ENCODE assay signal across 12 mouse cellular contexts in genomic region chr16:44478767-44479166, GRCm38 (mm10).
DNase-seq lines count a peak whose midpoint lies in the region; ATAC-seq and TF ChIP-seq lines count a peak whose summit lies in the region.
"Had no signal": no experiment of that assay in that cellular context is flagged by ENCODE, and none has a peak within 500 bp of the region (broad histone marks: within the 10 kb centered on the region; RNA-seq: fewer than 3 reads in every experiment).

No protein-coding gene starts in this region.

- H3K4me2 ChIP-seq in heart, embryonic 12.5 days, result peak overlapping the region; percentile 54
- no peak overlapping the region for H3K4me2 ChIP-seq in lung, embryonic 14.5 days
- H3K4me2 ChIP-seq in embryonic facial prominence, embryonic 13.5 days, result peak overlapping the region; percentile 20; the same call in 1 of the 2 replicates
- peak overlapping the region; percentile 4; the same call in 1 of the 2 replicates for H3K4me2 ChIP-seq in midbrain, embryonic 15.5 days

- WGBS in heart, embryonic 12.5 days, result 33% methylated on average over 18 of the region's 18 CpGs
- 34% methylated on average over 18 of the region's 18 CpGs for WGBS in lung, embryonic 14.5 days
- 30% methylated on average over 18 of the region's 18 CpGs for WGBS in lung, adult 2 months
- WGBS in embryonic facial prominence, embryonic 13.5 days, result 52% methylated on average over 18 of the region's 18 CpGs
- WGBS in midbrain, embryonic 15.5 days, result 51% methylated on average over 18 of the region's 18 CpGs

- no peak overlapping the region for H3K27ac ChIP-seq in heart, embryonic 12.5 days (ENCODE audit: poor library complexity, severe bottlenecking)
- no peak overlapping the region for H3K27ac ChIP-seq in lung, embryonic 14.5 days (ENCODE audit: low read depth)
- H3K27ac ChIP-seq in embryonic facial prominence, embryonic 13.5 days, result no peak overlapping the region
- no peak overlapping the region for H3K27ac ChIP-seq in midbrain, embryonic 15.5 days

- ATAC-seq in heart, embryonic 12.5 days (ENCODE audit: insufficient number of reproducible peaks, low FRiP score), result no peak
- ATAC-seq in lung, embryonic 14.5 days (ENCODE audit: insufficient read depth), result 0 out of 2 replicates have a peak, but pooled peaks have one; percentile 3
- no peak for ATAC-seq in embryonic facial prominence, embryonic 13.5 days (ENCODE audit: insufficient number of reproducible peaks, insufficient read depth, low FRiP score, low TSS enrichment, low read depth)
- no peak for ATAC-seq in midbrain, embryonic 15.5 days (replicated peaks)

- H3K27me3 ChIP-seq in heart, embryonic 12.5 days (replicated peaks), result no peaks in the 10 kb centered on the region
- no peaks in the 10 kb centered on the region for H3K27me3 ChIP-seq in lung, embryonic 14.5 days (ENCODE audit: insufficient read depth, low read length)
- H3K27me3 ChIP-seq in embryonic facial prominence, embryonic 13.5 days, result no peaks in the 10 kb centered on the region
- H3K27me3 ChIP-seq in midbrain, embryonic 15.5 days (replicated peaks), result no peaks in the 10 kb centered on the region

- DNase-seq in heart, adult 11 months, result no peak
- peak; percentile 55 for DNase-seq in lung, embryonic 14.5 days
- DNase-seq in lung, adult 2 months, result no peak
- DNase-seq in adrenal gland, adult 8-10 months, result no peak
- no peak for DNase-seq in frontal cortex, adult 2 months (ENCODE audit: extremely low spot score in 1 of 2, low spot score in 1 of 2)
- DNase-seq: adrenal gland, postnatal 14 days; lung, postnatal 4 days had no signal

- no peak overlapping the region for H3K9ac ChIP-seq in heart, embryonic 12.5 days
- no peak overlapping the region for H3K9ac ChIP-seq in lung, embryonic 14.5 days
- no peak overlapping the region for H3K9ac ChIP-seq in embryonic facial prominence, embryonic 13.5 days
- H3K9ac ChIP-seq in midbrain, embryonic 15.5 days, result no peak overlapping the region

- no peak for TF ChIP-seq POLR2A in lung, adult 2 months (IDR thresholded peaks at IDR 0.05; ENCODE audit: borderline replicate concordance, extremely low read depth, low read depth, low read length)

- no peaks in the 10 kb centered on the region for H3K9me3 ChIP-seq in heart, embryonic 12.5 days (replicated peaks)
- no peaks in the 10 kb centered on the region for H3K9me3 ChIP-seq in lung, embryonic 14.5 days (ENCODE audit: low read depth, low read length)
- no peaks in the 10 kb centered on the region for H3K9me3 ChIP-seq in embryonic facial prominence, embryonic 13.5 days
- H3K9me3 ChIP-seq in midbrain, embryonic 15.5 days, result no peaks in the 10 kb centered on the region

- H3K36me3 ChIP-seq in heart, embryonic 12.5 days, result 0 out of 2 replicates have a peak, but pooled peaks cover 4% of the 10 kb centered on the region
- peaks cover 7% of the 10 kb centered on the region; the same call in 1 of the 2 replicates for H3K36me3 ChIP-seq in lung, embryonic 14.5 days (ENCODE audit: insufficient read depth)
- peaks cover 15% of the 10 kb centered on the region for H3K36me3 ChIP-seq in embryonic facial prominence, embryonic 13.5 days
- H3K36me3 ChIP-seq in midbrain, embryonic 15.5 days (replicated peaks), result no peaks in the 10 kb centered on the region

- H3K4me3 ChIP-seq in heart, embryonic 12.5 days, result no peak overlapping the region
- no peak overlapping the region for H3K4me3 ChIP-seq in lung, embryonic 14.5 days (ENCODE audit: low read depth, low read length)
- no peak overlapping the region for H3K4me3 ChIP-seq in lung, adult 2 months (replicated peaks; ENCODE audit: extremely low read depth, low read depth, low read length)
- no peak overlapping the region for H3K4me3 ChIP-seq in embryonic facial prominence, embryonic 13.5 days
- no peak overlapping the region for H3K4me3 ChIP-seq in midbrain, embryonic 15.5 days
- H3K4me3 ChIP-seq: erythroblast, embryonic 14.5 days; myocyte had no signal

- no peak for TF ChIP-seq CTCF in lung, embryonic 14.5 days (IDR thresholded peaks at IDR 0.05; ENCODE audit: low read depth)
- TF ChIP-seq CTCF in lung, adult 2 months (IDR thresholded peaks at IDR 0.05; ENCODE audit: insufficient read depth, low read length), result no peak

- no peaks in the 10 kb centered on the region; the same call in 1 of the 2 replicates for H3K4me1 ChIP-seq in heart, embryonic 12.5 days (replicated peaks)
- H3K4me1 ChIP-seq in lung, embryonic 14.5 days (ENCODE audit: insufficient read depth), result peaks cover 12% of the 10 kb centered on the region; the same call in 1 of the 2 replicates
- no peaks in the 10 kb centered on the region for H3K4me1 ChIP-seq in lung, adult 2 months (ENCODE audit: control insufficient read depth, insufficient read depth, low read length)
- peaks cover 15% of the 10 kb centered on the region for H3K4me1 ChIP-seq in embryonic facial prominence, embryonic 13.5 days
- peaks cover 11% of the 10 kb centered on the region for H3K4me1 ChIP-seq in midbrain, embryonic 15.5 days
